Mouse (Mus musculus) limb, embryonic 10.5 days (tissue): ENCODE data around the gene H2-Q6. TPM values are rescaled to one million over a fixed set of nuclear protein-coding genes. Genes with fewer than 3 reads are reported as not detected.
"Not testable (repeated sequence)": the region's sequence is repeated elsewhere in the genome, so short reads cannot be mapped to it uniquely, and the experiment has no call there.

ENCODE experiments used
- DNase-seq: peaks from one replicate; pipeline ENCODE4 v3.0.0-alpha.2; 2017; ENCODE audit warnings: low spot score
- H3K27ac ChIP-seq: fragments of 300-500 bp; sonication (generic); 2 replicates; pipeline ENCODE4 v1.5.1; 2016; ENCODE audit warnings: mild to moderate bottlenecking
- H3K27me3 ChIP-seq: fragments of 300-500 bp; sonication (generic); 2 replicates; pipeline ENCODE4 v1.6.1; 2016; ENCODE audit warnings: low read depth, mild to moderate bottlenecking; ENCODE audit not compliant: poor library complexity, severe bottlenecking
- H3K36me3 ChIP-seq: fragments of 300-500 bp; sonication (generic); 2 replicates; pipeline ENCODE4 v1.6.1; 2016; ENCODE audit warnings: mild to moderate bottlenecking, moderate library complexity
- H3K4me1 ChIP-seq: fragments of 300-500 bp; sonication (generic); 2 replicates; pipeline ENCODE4 v1.6.1; 2016
- H3K4me3 ChIP-seq: fragments of 300-500 bp; sonication (generic); 2 replicates; pipeline ENCODE4 v1.5.1; 2016; ENCODE audit warnings: mild to moderate bottlenecking, moderate library complexity
- H3K9me3 ChIP-seq: fragments of 300-500 bp; sonication (generic); replicated peaks from 2 replicates; pipeline ENCODE4 v1.6.1; 2016; ENCODE audit warnings: mild to moderate bottlenecking
- WGBS: fragments of 180-500 bp; shearing (Covaris S2); methylation state at CpG from one replicate; pipeline ENCODE4 v1.1.7; 2016; 5-methylcytosine and 5-hydroxymethylcytosine counted together
- polyA plus RNA-seq: library from polyadenylated mRNA; unstranded; fragments of >200 nt; fragmentation: Nextera tagmentation; extraction: Ambion mirVana; gene quantifications from 2 replicates; pipeline ENCODE4 v1.2.1, GENCODE M21; 2016

The H2-Q6 gene
- polyA plus RNA-seq, 1 experiment from 2014 or later = 3.8 TPM

DNA sequence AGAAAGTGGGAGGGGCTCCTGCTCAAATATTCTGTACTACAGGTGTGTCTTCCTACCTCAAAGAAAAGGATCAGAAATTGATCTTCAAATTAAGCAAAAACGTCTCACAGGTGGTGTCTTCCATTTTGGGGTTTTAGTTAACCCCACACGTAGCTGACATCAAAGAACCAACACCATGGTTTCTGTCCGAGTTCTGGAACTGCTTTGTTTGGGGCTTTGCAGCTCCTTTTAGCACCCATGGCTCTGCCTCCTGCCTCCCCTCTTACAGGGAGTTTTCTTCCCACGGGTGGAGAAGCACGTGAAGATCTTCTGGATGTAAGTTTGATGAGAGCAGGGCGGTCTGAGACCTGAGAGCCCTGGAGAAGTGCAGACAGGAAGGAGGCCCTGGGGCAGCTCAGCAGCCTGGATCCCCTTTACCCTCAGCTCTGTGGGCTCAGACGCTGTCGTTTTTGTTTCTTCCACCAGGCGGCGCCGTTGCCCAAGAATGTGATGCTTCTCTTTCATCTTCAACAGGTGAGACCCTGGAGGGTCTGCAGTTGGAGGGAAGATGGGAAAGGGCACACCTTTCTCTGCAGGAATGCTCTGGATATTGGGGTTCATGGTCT is 4.3 kb upstream of the H2-Q6 start:
- peak; percentile 79 for DNase-seq
- WGBS = 20% methylated on average over 11 of the region's 11 CpGs
- H3K36me3 ChIP-seq, H3K9me3 ChIP-seq, H3K27ac ChIP-seq, H3K4me3 ChIP-seq: not testable (repeated sequence)
- Histone ChIP-seq H3K27me3 (peaks cover 30% of the 10 kb centered on the region), H3K4me1 (peaks cover 11% of the 10 kb centered on the region)

DNA sequence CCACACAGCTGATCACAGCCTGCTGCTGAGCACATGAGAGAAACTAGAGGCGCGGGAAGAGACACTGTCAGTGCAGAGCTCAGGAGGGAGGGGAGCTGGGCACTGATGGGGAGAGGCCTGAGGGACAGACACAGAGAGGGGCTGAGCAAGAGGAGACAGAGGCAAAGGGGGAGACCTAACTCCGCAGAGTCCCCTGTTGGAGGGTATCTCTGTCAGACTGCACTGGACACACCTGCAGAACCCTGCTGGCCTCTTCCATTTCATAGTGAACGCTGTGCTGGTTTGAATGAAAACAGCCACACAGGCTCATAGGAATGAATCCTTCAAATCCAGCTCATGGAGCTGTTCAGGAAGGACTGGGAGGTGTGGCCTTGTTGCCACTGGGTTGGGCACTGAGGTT is 3.3 kb upstream of the H2-Q6 start:
- not testable (repeated sequence) for H3K4me3 ChIP-seq, H3K36me3 ChIP-seq, H3K27ac ChIP-seq, DNase-seq, H3K9me3 ChIP-seq
- WGBS = 91% methylated on average over 4 of the region's 4 CpGs
- peaks cover 16% of the 10 kb centered on the region for H3K4me1 ChIP-seq
- peaks cover 40% of the 10 kb centered on the region for H3K27me3 ChIP-seq

DNA sequence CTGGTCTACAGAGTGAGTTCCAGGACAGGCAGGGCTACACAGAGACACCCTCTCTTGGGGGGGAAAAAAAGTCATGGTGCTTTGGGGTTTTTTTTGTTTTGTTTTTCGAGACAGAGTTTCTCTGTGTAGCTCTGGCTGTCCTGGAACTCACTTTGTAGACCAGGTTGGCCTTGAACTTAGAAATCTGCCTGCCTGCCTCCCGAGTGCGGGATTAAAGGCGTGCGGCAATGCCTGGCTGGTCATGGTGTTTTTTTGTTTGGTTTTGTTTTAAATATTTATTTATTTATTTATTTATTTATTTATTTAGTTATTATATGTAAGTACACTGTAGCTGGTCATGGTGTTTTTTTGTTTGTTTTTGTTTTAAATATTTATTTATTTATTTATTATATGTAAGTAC is 2.3 kb upstream of the H2-Q6 start:
- H3K27me3 ChIP-seq = peaks cover 43% of the 10 kb centered on the region
- H3K27ac ChIP-seq, H3K9me3 ChIP-seq, DNase-seq, H3K36me3 ChIP-seq, H3K4me3 ChIP-seq: not testable (repeated sequence)
- 87% methylated on average over 5 of the region's 5 CpGs for WGBS
- peaks cover 16% of the 10 kb centered on the region for H3K4me1 ChIP-seq

DNA sequence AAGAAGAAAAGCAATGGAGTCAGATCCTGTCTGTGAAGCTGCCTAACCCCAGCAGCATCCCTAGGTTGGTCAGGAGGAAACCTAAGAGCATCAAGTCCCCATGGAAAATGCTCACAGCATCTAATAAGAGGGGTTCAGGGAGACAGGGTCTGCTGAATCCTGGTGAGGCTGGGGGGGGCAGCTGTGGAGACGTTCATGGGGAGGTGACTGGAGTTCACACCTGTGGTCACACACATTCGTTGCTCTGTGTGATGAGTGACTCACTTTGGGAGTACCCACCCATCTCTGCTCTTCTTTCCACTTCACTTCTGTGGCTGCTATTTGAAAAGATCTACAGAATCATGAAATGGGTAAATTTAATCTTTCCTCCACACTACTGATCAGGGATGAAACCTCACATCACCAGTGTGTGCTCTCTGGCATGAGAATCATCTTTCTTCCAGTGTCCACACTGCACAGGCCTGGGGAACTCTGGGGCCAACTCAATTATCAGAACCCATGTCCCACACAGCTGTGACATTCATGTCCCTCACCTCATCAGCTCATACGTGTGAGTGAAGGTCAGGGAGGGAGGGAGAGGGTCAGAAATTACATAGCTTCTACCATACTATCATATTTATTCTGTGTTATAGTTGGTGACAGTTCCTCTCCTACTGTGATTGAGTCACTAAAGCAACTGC is 1.4 kb upstream of the H2-Q6 start:
- Histone ChIP-seq H3K27me3 (peaks cover 43% of the 10 kb centered on the region), H3K4me1 (peaks cover 16% of the 10 kb centered on the region)
- not testable (repeated sequence) for H3K9me3 ChIP-seq, DNase-seq, H3K27ac ChIP-seq, H3K4me3 ChIP-seq, H3K36me3 ChIP-seq
- WGBS = 73% methylated on average over 3 of the region's 3 CpGs

DNA sequence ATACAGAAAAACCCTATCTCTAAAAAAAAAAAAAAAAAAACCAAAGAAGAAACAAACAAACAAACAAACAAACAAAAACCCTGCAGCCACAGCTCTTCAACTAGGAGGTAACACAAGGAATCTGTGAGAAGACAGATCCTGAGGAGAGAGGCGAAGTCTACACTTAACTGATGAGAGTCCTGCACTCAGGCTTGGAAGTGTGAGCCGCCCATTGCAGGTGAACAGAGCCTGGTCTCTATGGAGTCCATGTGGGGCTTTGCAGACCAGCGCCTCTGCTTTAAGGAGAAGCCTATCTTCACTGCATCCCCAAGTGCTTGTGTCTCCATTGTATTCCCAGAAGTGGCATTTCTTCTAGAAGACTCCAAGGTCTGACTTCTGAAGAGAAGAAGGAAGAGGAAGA is 544 bp upstream of the H2-Q6 start:
- peaks cover 48% of the 10 kb centered on the region for H3K27me3 ChIP-seq
- H3K27ac ChIP-seq, DNase-seq, H3K36me3 ChIP-seq, H3K9me3 ChIP-seq, H3K4me3 ChIP-seq: not testable (repeated sequence)
- H3K4me1 ChIP-seq = peaks cover 11% of the 10 kb centered on the region
- 78% methylated on average over 3 of the region's 3 CpGs for WGBS

DNA sequence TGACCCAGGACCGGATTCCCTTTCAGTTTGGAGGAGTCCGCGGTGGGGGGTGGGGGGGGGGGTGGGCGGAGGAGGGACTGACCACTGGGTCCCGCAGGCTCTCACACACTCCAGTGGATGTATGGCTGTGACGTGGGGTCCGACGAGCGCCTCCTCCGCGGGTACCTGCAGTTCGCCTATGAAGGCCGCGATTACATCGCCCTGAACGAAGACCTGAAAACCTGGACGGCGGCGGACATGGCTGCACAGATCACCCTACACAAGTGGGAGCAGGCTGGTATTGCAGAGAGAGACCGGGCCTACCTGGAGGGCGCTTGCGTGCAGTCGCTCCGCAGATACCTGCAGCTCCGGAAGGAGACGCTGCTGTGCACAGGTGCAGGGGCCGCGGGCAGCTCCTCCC is 824 bp downstream of the H2-Q6 start:
- peak; percentile 61 for DNase-seq
- Histone ChIP-seq H3K4me1 (peaks cover 11% of the 10 kb centered on the region), H3K27me3 (peaks cover 48% of the 10 kb centered on the region), H3K4me3 (peak overlapping the region; percentile 44)
- not testable (repeated sequence) for H3K9me3 ChIP-seq, H3K36me3 ChIP-seq, H3K27ac ChIP-seq
- 12% methylated on average over 28 of the region's 28 CpGs for WGBS

DNA sequence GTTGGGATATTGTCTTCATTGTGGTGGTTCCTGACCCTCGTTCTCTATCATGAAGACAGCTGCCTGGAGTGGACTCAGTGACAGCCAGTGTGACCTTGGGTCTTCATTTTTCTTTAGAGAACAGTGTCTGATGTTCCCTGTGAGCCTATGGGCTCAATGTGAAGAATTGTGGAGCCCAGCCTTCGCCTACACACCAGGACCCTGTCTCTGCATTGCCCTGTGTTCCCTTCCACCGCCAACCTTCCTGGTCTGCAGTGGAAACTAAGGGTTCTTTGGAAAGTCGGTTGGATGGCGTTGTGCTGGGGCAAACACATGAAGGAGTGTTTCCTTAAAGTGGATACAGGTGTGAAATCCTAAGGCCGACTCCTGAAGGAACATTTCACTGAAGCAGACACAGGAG is 4.2 kb downstream of the H2-Q6 start:
- not testable (repeated sequence) for H3K9me3 ChIP-seq, DNase-seq, H3K4me3 ChIP-seq, H3K27ac ChIP-seq, H3K36me3 ChIP-seq
- H3K4me1 ChIP-seq = peaks cover 11% of the 10 kb centered on the region
- peaks cover 37% of the 10 kb centered on the region for H3K27me3 ChIP-seq
- 86% methylated on average over 6 of the region's 6 CpGs for WGBS

DNA sequence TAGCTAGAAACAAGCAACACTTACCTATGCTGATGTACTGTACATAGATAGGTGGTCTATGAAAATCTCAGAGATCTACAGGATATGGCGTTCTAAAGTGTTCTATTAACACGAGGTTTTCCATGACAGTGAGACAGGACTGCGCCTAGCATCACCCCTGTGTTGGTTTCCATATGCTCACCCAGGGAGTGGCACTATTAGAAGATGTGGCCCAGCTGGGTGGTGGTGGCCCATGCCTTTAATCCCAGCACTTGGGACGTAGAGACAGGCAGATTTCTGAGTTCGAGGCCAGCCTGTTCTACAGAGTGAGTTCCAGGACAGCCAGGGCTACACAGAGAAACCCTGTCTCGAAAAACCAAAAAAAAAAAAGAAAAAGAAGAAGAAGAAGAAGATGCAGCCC is 6.0 kb downstream of the H2-Q6 start:
- not testable (repeated sequence) for DNase-seq, H3K27ac ChIP-seq, H3K4me3 ChIP-seq, H3K4me1 ChIP-seq, H3K9me3 ChIP-seq, H3K36me3 ChIP-seq
- peaks cover 21% of the 10 kb centered on the region for H3K27me3 ChIP-seq
- WGBS = 83% methylated on average over 6 of the region's 6 CpGs

DNA sequence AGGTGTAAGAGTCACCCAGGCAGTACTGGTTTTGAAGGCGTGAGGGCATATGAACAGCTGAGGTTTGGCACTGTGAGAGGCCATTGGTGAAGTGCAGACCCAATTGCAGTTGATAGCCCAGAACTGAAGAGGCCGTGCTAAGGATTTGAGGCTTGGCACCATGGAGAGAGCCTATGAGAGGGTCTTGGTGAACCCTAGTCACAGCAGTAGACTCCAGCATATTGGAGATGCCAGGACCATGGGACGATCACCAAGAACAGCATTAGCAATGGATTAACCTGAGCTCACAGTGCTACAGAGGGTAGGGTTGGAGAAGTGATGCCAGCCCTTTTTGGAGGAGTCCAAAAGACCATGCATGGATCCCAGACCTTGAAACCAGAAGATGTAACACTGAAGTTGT is 7.5 kb downstream of the H2-Q6 start:
- H3K9me3 ChIP-seq, H3K27ac ChIP-seq, DNase-seq, H3K4me3 ChIP-seq, H3K36me3 ChIP-seq, H3K4me1 ChIP-seq: not testable (repeated sequence)
- peaks cover 14% of the 10 kb centered on the region; the same call in 1 of the 2 replicates for H3K27me3 ChIP-seq
- WGBS = 86% methylated on average over 3 of the region's 3 CpGs

DNA sequence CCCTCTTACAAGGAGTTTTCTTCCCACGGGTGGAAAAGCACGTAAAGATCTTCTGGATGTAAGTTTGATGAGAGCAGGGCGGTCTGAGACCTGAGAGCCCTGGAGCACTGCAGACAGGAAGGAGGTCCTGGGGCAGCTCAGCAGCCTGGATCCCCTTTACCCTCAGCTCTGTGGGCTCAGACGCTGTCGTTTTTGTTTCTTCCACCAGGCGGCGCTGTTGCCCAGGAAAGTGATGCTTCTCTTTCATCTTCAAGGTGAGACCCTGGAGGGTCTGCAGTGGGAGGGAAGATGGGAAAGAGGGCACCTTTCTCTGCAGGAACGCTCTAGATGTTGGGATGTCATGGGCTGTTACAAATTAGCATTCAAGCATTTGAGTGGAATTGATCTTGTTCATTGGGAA is 10.2 kb downstream of the H2-Q6 start:
- not testable (repeated sequence) for H3K27ac ChIP-seq, H3K9me3 ChIP-seq, H3K4me3 ChIP-seq, H3K36me3 ChIP-seq, H3K4me1 ChIP-seq
- peak; percentile 81 for DNase-seq
- 8% methylated on average over 8 of the region's 8 CpGs for WGBS
- peaks cover 16% of the 10 kb centered on the region for H3K27me3 ChIP-seq

DNA sequence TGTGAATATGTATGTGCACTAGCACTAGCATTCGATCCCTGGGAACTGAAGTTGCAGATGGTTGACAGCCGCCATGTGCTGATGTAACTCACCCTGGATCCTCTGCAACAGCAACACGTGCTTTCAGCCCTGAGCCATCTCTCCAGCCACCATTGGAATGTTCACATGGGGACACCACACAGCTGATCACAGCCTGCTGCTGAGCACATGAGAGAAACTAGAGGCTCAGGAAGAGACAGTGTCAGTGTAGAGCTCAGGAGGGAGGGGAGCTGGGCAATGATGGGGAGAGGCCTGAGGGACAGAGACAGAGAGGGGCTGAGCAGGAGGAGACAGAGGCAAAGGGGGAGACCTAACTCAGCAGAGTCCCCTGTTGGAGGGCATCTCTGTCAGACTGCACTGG is 10.9 kb downstream of the H2-Q6 start:
- DNase-seq, H3K9me3 ChIP-seq, H3K4me3 ChIP-seq, H3K36me3 ChIP-seq, H3K27ac ChIP-seq: not testable (repeated sequence)
- H3K4me1 ChIP-seq = peaks cover 12% of the 10 kb centered on the region
- H3K27me3 ChIP-seq = peaks cover 22% of the 10 kb centered on the region
- WGBS = 81% methylated on average over 3 of the region's 3 CpGs

DNA sequence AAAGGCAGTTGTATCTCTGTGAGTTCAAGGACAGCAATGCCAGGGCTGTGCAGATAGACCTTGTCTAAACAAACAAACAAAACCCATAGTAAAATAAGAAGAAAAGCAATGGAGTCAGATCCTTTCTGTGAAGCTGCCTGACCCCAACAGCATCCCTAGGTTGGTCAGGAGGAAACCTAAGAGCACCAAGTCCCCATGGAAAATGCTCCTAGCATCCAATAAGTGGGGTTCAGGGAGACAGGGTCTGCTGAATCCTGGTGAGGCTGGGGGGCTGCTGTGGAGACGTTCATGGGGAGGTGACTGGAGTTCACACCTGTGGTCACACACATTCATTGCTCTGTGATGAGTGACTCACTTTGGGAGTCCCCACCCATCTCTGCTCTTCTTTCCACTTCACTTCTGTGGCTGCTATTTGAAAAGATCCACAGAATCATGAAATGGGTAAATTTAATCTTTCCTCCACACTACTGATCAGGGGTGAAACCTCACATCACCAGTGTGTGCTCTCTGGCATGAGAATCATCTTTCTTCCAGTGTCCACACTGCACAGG is 12.8 kb downstream of the H2-Q6 start:
- 65% methylated on average over 1 of the region's 1 CpGs for WGBS
- not testable (repeated sequence) for H3K9me3 ChIP-seq, H3K27ac ChIP-seq, H3K4me3 ChIP-seq, H3K36me3 ChIP-seq, DNase-seq
- Histone ChIP-seq H3K27me3 (peaks cover 22% of the 10 kb centered on the region), H3K4me1 (peaks cover 12% of the 10 kb centered on the region)

DNA sequence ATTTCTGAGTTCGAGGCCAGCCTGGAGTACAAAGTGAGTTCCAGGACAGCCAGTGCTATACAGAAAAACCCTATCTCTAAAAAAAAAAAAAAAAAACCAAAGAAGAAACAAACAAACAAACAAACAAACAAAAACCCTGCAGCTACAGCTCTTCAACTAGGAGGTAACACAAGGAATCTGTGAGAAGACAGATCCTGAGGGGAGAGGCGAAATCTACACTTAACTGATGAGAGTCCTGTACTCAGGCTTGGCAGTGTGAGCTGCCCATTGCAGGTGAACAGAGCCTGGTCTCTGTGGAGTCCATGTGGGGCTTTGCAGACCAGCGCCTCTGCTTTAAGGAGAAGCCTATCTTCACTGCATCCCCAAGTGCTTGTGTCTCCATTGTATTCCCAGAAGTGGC is 13.7 kb downstream of the H2-Q6 start:
- H3K27ac ChIP-seq, H3K36me3 ChIP-seq, DNase-seq, H3K9me3 ChIP-seq: not testable (repeated sequence)
- 0 out of 2 replicates have a peak overlapping the region, but pooled peaks have one; percentile 63 for H3K4me3 ChIP-seq
- H3K27me3 ChIP-seq = peaks cover 22% of the 10 kb centered on the region
- H3K4me1 ChIP-seq = peaks cover 12% of the 10 kb centered on the region
- WGBS = 69% methylated on average over 3 of the region's 3 CpGs
